Mouse (Mus musculus): ENCODE results near the gene Glb1l. TPM values are rescaled to one million over a fixed set of nuclear protein-coding genes. Genes with fewer than 3 reads are reported as not detected.
"Not testable (repeated sequence)": the region's sequence is repeated elsewhere in the genome, so short reads cannot be mapped to it uniquely, and the experiment has no call there.

Gene Glb1l
- polyA plus RNA-seq, 1 experiment from 2014 or later, result 3.5 TPM

- not testable (repeated sequence) for H3K36me3 ChIP-seq (replicated peaks; ENCODE audit: insufficient read depth, low read length); ATAC-seq; DNase-seq; H3K4me3 ChIP-seq (ENCODE audit: low read depth, low read length); H3K9me3 ChIP-seq (ENCODE audit: low read length); H3K27me3 ChIP-seq (ENCODE audit: insufficient read depth, low read length); H3K4me2 ChIP-seq (ENCODE audit: low read depth, low read length); H3K27ac ChIP-seq (ENCODE audit: low read depth); H3K9ac ChIP-seq (replicated peaks)
- WGBS (ENCODE audit: insufficient replicate concordance), result 71% methylated on average over 4 of the region's 4 CpGs
- H3K4me1 ChIP-seq (ENCODE audit: insufficient read depth), result peaks cover 21% of the 10 kb centered on the region
- TF ChIP-seq CTCF (IDR thresholded peaks at IDR 0.05; ENCODE audit: low read depth), result peak; percentile 44
Observed at GRCm38 (mm10) chr1:75232489-75232888, 21.9 kb upstream of the Glb1l start.

- H3K27ac ChIP-seq (ENCODE audit: low read depth), result no peak within 1 kb of the TSS
- H3K36me3 ChIP-seq (replicated peaks; ENCODE audit: insufficient read depth, low read length), result no peaks in the 10 kb centered on the region
- no peak for ATAC-seq
- H3K27me3 ChIP-seq (ENCODE audit: insufficient read depth, low read length), result no peaks in the 10 kb centered on the region
- no peak within 1 kb of the TSS for H3K9ac ChIP-seq (replicated peaks)
- DNase-seq, result no peak
- no peaks in the 10 kb centered on the region for H3K9me3 ChIP-seq (ENCODE audit: low read length)
- no peak for TF ChIP-seq EP300 (IDR thresholded peaks at IDR 0.05; ENCODE audit: low read depth)
- no peak for TF ChIP-seq CTCF (IDR thresholded peaks at IDR 0.05; ENCODE audit: low read depth)
- 73% methylated on average over 5 of the region's 5 CpGs for WGBS (ENCODE audit: insufficient replicate concordance)
- H3K4me2 ChIP-seq (ENCODE audit: low read depth, low read length), result no peak within 1 kb of the TSS
- no peak within 1 kb of the TSS for H3K4me3 ChIP-seq (ENCODE audit: low read depth, low read length)
- H3K4me1 ChIP-seq (ENCODE audit: insufficient read depth), result peaks cover 15% of the 10 kb centered on the region
Observed at GRCm38 (mm10) chr1:75231664-75232152, 21.1 kb upstream of the Glb1l start, which contains the start of gene A630095N17Rik. A630095N17Rik (minus strand) TSS chr1:75232102.

GRCm38 (mm10) chr1:75231224-75231623 lies 20.6 kb upstream of the Glb1l start:
- H3K27me3 ChIP-seq (ENCODE audit: insufficient read depth, low read length), result no peaks in the 10 kb centered on the region
- DNase-seq (no peak), ATAC-seq (no peak)
- no peaks in the 10 kb centered on the region for H3K9me3 ChIP-seq (ENCODE audit: low read length)
- no peak overlapping the region for H3K27ac ChIP-seq (ENCODE audit: low read depth)
- H3K4me3 ChIP-seq (ENCODE audit: low read depth, low read length), result no peak overlapping the region
- H3K4me2 ChIP-seq (ENCODE audit: low read depth, low read length), result no peak overlapping the region
- WGBS (ENCODE audit: insufficient replicate concordance), result 71% methylated on average over 4 of the region's 4 CpGs
- H3K36me3 ChIP-seq (replicated peaks; ENCODE audit: insufficient read depth, low read length), result no peaks in the 10 kb centered on the region
- TF ChIP-seq EP300 (IDR thresholded peaks at IDR 0.05; ENCODE audit: low read depth) (no peak), CTCF (IDR thresholded peaks at IDR 0.05; ENCODE audit: low read depth) (no peak)
- peaks cover 17% of the 10 kb centered on the region for H3K4me1 ChIP-seq (ENCODE audit: insufficient read depth)
- H3K9ac ChIP-seq (replicated peaks), result no peak overlapping the region

- H3K27ac ChIP-seq (ENCODE audit: low read depth), result no peak overlapping the region
- DNase-seq (peak; percentile 18), ATAC-seq (no peak)
- no peaks in the 10 kb centered on the region for H3K27me3 ChIP-seq (ENCODE audit: insufficient read depth, low read length)
- H3K4me1 ChIP-seq (ENCODE audit: insufficient read depth), result peaks cover 13% of the 10 kb centered on the region; the same call in 1 of the 2 replicates
- no peak overlapping the region for H3K4me3 ChIP-seq (ENCODE audit: low read depth, low read length)
- no peak overlapping the region for H3K4me2 ChIP-seq (ENCODE audit: low read depth, low read length)
- TF ChIP-seq CTCF (IDR thresholded peaks at IDR 0.05; ENCODE audit: low read depth) (no peak), EP300 (IDR thresholded peaks at IDR 0.05; ENCODE audit: low read depth) (no peak)
- H3K36me3 ChIP-seq (replicated peaks; ENCODE audit: insufficient read depth, low read length), result no peaks in the 10 kb centered on the region
- no peak overlapping the region for H3K9ac ChIP-seq (replicated peaks)
- 63% methylated on average over 7 of the region's 7 CpGs for WGBS (ENCODE audit: insufficient replicate concordance)
- H3K9me3 ChIP-seq (ENCODE audit: low read length), result no peaks in the 10 kb centered on the region
Observed at GRCm38 (mm10) chr1:75230335-75230994, 19.9 kb upstream of the Glb1l start.

GRCm38 (mm10) chr1:75229158-75229557 lies 18.5 kb upstream of the Glb1l start:
- H3K27me3 ChIP-seq (ENCODE audit: insufficient read depth, low read length), result no peaks in the 10 kb centered on the region
- no peak for TF ChIP-seq CTCF (IDR thresholded peaks at IDR 0.05; ENCODE audit: low read depth)
- peak; percentile 91 for TF ChIP-seq EP300 (IDR thresholded peaks at IDR 0.05; ENCODE audit: low read depth)
- 54% methylated on average over 4 of the region's 4 CpGs for WGBS (ENCODE audit: insufficient replicate concordance)
- ATAC-seq, result peak; percentile 91
- no peaks in the 10 kb centered on the region for H3K9me3 ChIP-seq (ENCODE audit: low read length)
- 0 out of 2 replicates have a peak overlapping the region, but pooled peaks have one; percentile 39 for H3K9ac ChIP-seq (replicated peaks)
- no peak overlapping the region for H3K4me3 ChIP-seq (ENCODE audit: low read depth, low read length)
- H3K4me1 ChIP-seq (ENCODE audit: insufficient read depth), result peaks cover 16% of the 10 kb centered on the region; the same call in 1 of the 2 replicates
- H3K27ac ChIP-seq (ENCODE audit: low read depth), result peak overlapping the region; percentile 69; the same call in 1 of the 2 replicates
- no peaks in the 10 kb centered on the region for H3K36me3 ChIP-seq (replicated peaks; ENCODE audit: insufficient read depth, low read length)
- peak; percentile 39 for DNase-seq
- H3K4me2 ChIP-seq (ENCODE audit: low read depth, low read length), result peak overlapping the region; percentile 11; the same call in 1 of the 2 replicates

GRCm38 (mm10) chr1:75227653-75228052 lies 17.0 kb upstream of the Glb1l start:
- Histone ChIP-seq H3K4me1 (ENCODE audit: insufficient read depth) (peaks cover 17% of the 10 kb centered on the region; the same call in 1 of the 2 replicates), H3K27ac (ENCODE audit: low read depth) (no peak overlapping the region), H3K4me2 (ENCODE audit: low read depth, low read length) (no peak overlapping the region), H3K36me3 (replicated peaks; ENCODE audit: insufficient read depth, low read length) (no peaks in the 10 kb centered on the region), H3K27me3 (ENCODE audit: insufficient read depth, low read length) (no peaks in the 10 kb centered on the region), H3K4me3 (ENCODE audit: low read depth, low read length) (no peak overlapping the region), H3K9ac (replicated peaks) (no peak overlapping the region), H3K9me3 (ENCODE audit: low read length) (no peaks in the 10 kb centered on the region)
- ATAC-seq (no peak), DNase-seq (no peak)
- TF ChIP-seq EP300 (IDR thresholded peaks at IDR 0.05; ENCODE audit: low read depth) (no peak), CTCF (IDR thresholded peaks at IDR 0.05; ENCODE audit: low read depth) (no peak)
- WGBS (ENCODE audit: insufficient replicate concordance), result 81% methylated on average over 1 of the region's 1 CpGs
